Mouse (Mus musculus) gastrocnemius, adult 8-10 months (tissue): ENCODE results near the gene Nrm. TPM values are rescaled to one million over a fixed set of nuclear protein-coding genes. Genes with fewer than 3 reads are reported as not detected.

Source experiments
- DNase-seq, 2 experiments: peaks; one replicate each; pipeline ENCODE4 v3.0.0; 2022; ENCODE audit warnings: low spot score in 2 of 2
- total RNA-seq, 4 experiments: library from RNA; stranded (reverse); gene quantifications; 2 replicates each; pipeline ENCODE4 v1.2.4; 2022

Gene Nrm
- total RNA-seq, 4 experiments from 2014 or later, result 0.52 to 2.6 (median 1.4) TPM

DNA sequence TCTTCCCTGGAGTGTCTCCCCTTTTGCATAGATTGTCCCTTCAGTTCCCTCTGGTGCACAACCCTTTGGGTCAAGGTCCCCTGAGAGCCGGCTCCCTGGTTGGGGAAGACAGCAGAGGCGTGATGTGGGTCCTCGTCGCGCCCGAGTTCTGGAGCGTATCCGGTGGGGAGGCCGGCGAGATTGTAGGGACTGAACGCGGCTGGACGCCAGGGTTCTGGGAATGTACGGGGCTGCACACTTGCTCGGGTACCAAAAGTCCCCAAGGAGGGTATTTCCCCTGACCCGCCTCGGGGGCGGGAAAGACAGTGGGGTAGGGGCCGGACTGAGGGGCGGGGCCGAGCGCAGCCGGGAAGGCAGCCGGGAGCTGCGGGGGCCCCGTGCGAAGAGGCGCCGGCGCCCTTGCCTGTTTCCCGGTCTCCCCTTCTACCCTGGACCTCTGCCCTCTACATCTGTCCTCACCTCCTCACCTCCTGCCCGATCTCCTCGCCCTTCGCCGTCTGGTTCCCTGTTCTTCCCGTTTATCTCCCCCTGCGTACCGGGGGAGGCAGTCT, 5.2 kb downstream of the Nrm start:
- peak in 1 of 2 experiments; percentile 68 for DNase-seq

GRCm38 (mm10) chr17:35866911-35867890, 6.1 kb downstream of the Nrm start:
- no peak for DNase-seq

GRCm38 (mm10) chr17:35868165-35868820, 7.2 kb downstream of the Nrm start:
- DNase-seq, result no peak

GRCm38 (mm10) chr17:35868961-35869345, 7.8 kb downstream of the Nrm start:
- no peak for DNase-seq

DNA sequence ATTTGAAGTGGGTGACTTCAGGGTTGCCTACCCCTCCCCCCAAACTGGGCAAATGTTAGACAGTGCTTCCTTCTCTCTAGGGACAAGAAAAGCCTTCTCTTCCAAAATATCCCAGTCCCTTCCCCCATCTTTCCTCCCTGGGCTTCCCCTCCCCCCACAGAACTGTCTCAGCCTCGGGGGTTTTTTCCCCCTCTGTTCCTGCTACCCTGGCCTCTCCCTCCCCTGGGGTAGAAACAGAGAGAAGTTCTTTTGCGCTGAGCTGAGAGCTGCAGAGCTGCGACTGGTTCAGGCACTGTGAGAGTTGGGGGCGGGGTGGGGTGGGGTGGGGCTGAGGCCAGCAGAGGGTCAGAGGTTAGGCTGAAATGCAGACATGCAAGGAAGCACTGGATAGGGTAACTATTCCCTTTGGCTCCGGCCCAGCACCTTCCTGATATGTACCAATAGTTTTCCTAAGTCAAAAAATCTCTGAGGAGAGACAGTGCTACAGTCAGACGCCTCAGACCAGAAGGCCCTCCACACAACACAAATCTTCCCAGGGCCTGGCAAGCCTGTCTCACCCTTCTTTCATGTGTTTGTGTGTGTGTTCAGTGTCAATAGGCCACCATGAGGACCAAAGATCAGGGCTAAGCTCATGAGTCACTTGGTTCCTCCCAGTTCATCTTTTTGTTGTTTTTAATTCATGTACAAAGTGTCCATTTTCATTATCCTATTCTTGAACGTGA, 8.4 kb downstream of the Nrm start:
- DNase-seq, result no peak

GRCm38 (mm10) chr17:35870151-35870883, 9.2 kb downstream of the Nrm start:
- no peak for DNase-seq

- no peak for DNase-seq
These were observed 10.0 kb downstream of the Nrm start for GRCm38 (mm10) chr17:35870884-35871696.

DNA sequence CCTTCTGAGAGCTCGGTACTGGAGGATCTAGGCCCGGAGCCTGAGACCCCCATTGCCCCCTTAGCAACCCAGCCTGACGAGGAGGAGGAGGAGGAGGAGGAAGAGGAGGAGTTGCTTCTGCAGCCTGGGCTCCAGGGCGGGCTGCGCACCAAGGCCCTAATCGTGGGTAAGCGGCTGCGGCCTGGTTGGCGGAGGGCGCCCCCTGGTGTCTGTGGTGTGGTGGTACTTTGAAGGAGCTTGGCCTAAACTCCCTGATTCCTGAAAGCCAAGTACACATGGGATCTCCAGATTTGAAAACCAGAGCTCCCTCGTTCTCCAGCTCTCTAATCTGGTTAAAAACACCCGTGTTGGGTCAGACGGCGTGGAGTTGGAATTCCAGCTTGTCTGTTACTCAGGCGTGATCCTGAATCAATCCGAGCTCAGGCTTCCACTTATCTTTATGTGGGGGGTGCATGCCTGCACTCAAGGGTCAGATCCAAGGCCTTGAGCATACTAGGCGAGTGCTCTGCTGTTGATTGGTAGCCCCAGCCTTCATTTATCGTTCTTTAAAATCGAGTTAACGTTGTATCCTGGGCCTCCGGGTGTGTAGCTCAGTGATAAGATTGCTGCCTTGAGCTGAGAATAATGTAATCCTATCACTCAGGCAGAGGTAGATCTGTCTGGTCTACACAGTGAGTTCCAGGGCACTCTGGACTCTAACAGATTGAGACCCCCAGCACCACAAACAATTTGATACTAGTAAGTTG, 12.8 kb downstream of the Nrm start:
- DNase-seq, result peak; percentile 71 to 80

DNA sequence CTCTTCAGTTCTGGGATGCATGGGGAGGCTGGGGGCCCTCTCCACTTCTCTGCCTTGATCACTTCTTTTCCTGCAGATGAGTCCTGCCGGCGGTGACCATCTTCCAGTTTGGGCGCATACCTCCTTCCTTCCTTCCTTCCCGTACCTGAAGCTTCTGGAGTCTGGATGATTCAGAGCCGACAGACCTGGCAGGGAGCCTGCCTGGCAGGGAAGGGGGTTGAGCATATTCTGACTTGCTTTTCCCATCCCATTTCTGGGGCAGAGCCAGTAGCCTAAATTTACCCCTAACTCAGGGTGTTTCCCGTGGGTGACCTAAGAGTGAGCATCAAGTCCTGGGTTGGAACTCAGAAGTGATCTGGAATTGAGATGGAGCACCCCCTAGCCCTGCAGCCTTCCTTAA, 13.6 kb downstream of the Nrm start:
- DNase-seq, result no peak

GRCm38 (mm10) chr17:35879245-35880057, 18.3 kb downstream of the Nrm start, which contains the start of gene Dhx16:
Dhx16 (plus strand) TSS chr17:35879819.
- peak; percentile 84 to 91 for DNase-seq

GRCm38 (mm10) chr17:35882924-35883323, 21.8 kb downstream of the Nrm start:
- DNase-seq, result no peak

GRCm38 (mm10) chr17:35883777-35884176, 22.7 kb downstream of the Nrm start:
- DNase-seq, result no peak

- DNase-seq, result no peak
These were observed 26.6 kb downstream of the Nrm start for GRCm38 (mm10) chr17:35887725-35888124.

DNA sequence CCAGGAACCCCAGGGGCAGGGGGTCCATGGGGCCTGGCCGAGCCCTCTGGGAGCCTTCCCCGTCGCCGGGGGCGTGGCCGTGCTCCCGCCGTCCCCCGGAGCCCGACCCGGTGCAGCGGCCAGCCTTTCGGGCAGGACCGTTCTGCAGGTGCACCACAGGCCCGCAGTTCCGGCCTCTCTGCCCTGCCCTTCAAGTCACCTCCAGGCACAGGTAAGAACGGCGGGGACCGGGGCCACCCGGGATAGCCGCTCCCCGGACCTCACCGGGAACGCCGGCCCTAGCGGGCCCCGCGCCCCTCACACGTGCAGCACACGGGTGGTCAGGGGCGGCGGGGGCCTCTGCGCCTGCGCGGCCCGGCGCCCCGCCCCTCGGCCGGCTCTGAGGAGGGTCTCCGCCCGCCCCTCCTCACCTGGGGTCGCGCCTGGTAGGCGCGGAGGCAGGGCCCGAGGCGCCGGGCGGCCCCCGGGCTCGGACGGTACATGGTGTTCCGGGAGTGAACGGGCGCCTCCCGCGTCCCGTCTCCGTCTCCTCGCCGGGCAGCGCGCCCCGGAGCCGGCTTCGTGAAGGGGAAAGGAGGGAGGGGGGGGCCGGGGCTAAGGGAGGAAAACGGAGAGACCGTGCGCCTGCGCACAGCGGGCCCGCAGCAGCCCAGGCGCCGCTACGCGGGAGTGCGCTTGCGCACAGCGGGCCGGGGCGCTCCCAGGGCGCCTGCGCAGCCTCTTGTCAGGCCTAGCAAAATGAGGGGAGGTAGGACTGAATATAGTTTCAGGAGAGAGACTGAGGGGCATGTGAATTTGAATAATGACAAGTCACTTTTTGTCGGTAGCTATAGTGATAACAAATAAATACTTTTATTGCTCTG, 35.9 kb downstream of the Nrm start, which contains the start of gene 2310061I04Rik:
TSS of gene 2310061I04Rik (minus strand) at position 651 of the 863 bp plus-strand sequence.
- DNase-seq, result peak; percentile 85 to 92

DNA sequence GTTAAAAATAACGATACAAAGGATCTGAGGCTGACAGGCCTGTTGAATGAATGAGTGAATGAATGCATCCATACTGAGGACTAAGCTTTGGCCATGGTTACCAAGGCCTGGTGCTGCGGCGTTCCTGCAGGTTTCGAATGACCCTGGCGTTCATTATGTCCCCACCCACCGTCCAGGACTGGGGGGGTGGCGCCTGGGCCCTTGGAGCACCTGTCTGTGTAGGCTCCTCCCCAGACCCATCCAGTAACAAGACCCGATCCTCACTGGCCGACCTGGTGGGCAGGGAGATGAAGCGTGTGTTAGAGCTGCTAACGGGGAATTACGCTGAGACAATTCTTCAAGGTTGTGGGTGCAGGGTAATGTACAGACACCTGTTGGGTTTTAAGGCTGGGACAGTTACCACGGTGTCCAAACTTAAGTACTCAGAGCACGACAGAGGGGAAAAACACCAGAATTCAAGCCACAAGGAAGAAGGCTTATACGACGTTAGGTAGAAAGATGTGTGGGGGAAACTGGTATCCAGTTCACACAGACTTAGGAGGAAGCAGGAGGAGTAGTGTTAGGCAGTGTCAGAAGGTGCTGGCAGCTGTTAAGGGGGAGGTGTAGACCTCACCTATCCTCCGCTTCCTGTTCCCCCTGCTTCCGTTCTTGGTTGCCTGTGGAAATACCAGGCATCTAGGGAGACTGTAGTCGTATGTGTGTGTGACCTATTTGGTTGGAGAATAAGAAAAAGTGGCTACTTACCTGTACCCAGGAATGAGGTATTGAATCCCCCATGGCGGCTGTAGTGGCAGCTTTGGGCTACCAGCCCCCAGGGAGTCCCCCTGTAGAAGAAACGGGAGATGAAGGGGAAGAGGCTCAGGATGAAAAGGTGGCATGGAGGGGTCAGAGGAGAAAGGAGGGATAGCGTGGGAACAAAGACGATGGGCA, 36.8 kb downstream of the Nrm start:
- peak in 1 of 2 experiments; percentile 30 for DNase-seq

DNA sequence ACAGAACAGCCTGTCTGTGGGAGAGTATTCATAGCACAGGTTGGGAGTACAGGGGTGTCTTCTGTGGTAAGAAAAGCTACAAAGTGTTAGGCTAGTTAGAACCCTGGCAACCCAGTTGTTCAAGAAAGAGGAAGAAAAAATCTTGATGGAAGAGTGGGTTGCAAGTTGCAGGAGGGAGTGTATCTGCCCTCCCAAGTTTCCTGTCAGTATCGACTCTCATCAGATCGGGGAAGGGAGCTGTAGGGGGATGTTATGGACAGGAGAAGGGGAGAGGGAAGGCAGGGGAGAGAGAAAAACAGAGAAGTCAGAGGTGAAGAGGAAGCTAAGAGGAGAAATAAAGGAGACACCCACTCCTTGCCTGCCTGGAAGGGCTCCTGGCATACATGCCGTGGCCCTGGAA, 39.5 kb downstream of the Nrm start:
- DNase-seq, result no peak
